8 mouse cellular contexts compared by ENCODE assay signal in genomic region chr4:104368561-104369021, GRCm38 (mm10).
DNase-seq lines count a peak whose midpoint lies in the region; ATAC-seq lines count a peak whose summit lies in the region.

No protein-coding gene starts in this region.

- DNase-seq in ovary, postnatal 14 days (ENCODE audit: low spot score): peak; percentile 1
- DNase-seq in ovary, postnatal 10 days (ENCODE audit: low spot score): no peak
- peak; percentile 36 to 59 for DNase-seq in left cerebral cortex, adult 8-10 months (ENCODE audit: low spot score in 2 of 2)
- peak; percentile 66 for DNase-seq in neural tube, embryonic 10.5 days (ENCODE audit: extremely low spot score, low spot score)
- DNase-seq in spleen, adult 18-20 months: no peak
- no peak for DNase-seq in adipocyte (ENCODE audit: low spot score)

- H3K4me3 ChIP-seq in embryonic facial prominence, embryonic 13.5 days: peak overlapping the region; percentile 66
- H3K4me3 ChIP-seq in hindbrain, embryonic 13.5 days: peak overlapping the region; percentile 73

- peaks cover 81% of the 10 kb centered on the region for H3K27me3 ChIP-seq in embryonic facial prominence, embryonic 13.5 days
- peaks cover 17% of the 10 kb centered on the region for H3K27me3 ChIP-seq in hindbrain, embryonic 13.5 days

- H3K4me1 ChIP-seq in embryonic facial prominence, embryonic 13.5 days: peaks cover 25% of the 10 kb centered on the region
- peaks cover 39% of the 10 kb centered on the region for H3K4me1 ChIP-seq in hindbrain, embryonic 13.5 days (replicated peaks)

- under 1% methylated on average over 20 of the region's 20 CpGs for WGBS in embryonic facial prominence, embryonic 13.5 days
- under 1% methylated on average over 20 of the region's 20 CpGs for WGBS in hindbrain, embryonic 13.5 days

- no peaks in the 10 kb centered on the region for H3K36me3 ChIP-seq in embryonic facial prominence, embryonic 13.5 days
- no peaks in the 10 kb centered on the region for H3K36me3 ChIP-seq in hindbrain, embryonic 13.5 days

- peak overlapping the region; percentile 57; the same call in 1 of the 2 replicates for H3K9ac ChIP-seq in embryonic facial prominence, embryonic 13.5 days
- H3K9ac ChIP-seq in hindbrain, embryonic 13.5 days: peak overlapping the region; percentile 87

- no peak for ATAC-seq in embryonic facial prominence, embryonic 13.5 days (ENCODE audit: insufficient number of reproducible peaks, insufficient read depth, low FRiP score, low TSS enrichment, low read depth)
- ATAC-seq in hindbrain, embryonic 13.5 days (ENCODE audit: low FRiP score): peak; percentile 66

- peak overlapping the region; percentile 97 for H3K4me2 ChIP-seq in embryonic facial prominence, embryonic 13.5 days
- H3K4me2 ChIP-seq in hindbrain, embryonic 13.5 days: peak overlapping the region; percentile 92

- no peak overlapping the region for H3K27ac ChIP-seq in embryonic facial prominence, embryonic 13.5 days
- peak overlapping the region; percentile 89 for H3K27ac ChIP-seq in hindbrain, embryonic 13.5 days

- no peaks in the 10 kb centered on the region for H3K9me3 ChIP-seq in embryonic facial prominence, embryonic 13.5 days
- no peaks in the 10 kb centered on the region for H3K9me3 ChIP-seq in hindbrain, embryonic 13.5 days

Comparison
In these comparisons a context has a peak if more than half of its experiments do, and no peak if none do; other contexts are left out.
1. DNase-seq: peak in ovary, postnatal 14 days (single experiment), left cerebral cortex, adult 8-10 months (2 of 2) and neural tube, embryonic 10.5 days (single experiment); none in ovary, postnatal 10 days (single experiment), spleen, adult 18-20 months (0 of 2) and adipocyte (single experiment).